Mouse (Mus musculus) monocyte, adult 2 months (primary cell): ENCODE measurements around the gene Ankmy1.

ENCODE experiments used
- DNase-seq, 2 experiments: peaks; one replicate each; pipeline ENCODE4 v3.0.0; 2022; ENCODE audit warnings: low spot score in 2 of 2, low read depth in 1 of 2

Ankmy1 gene

GRCm38 (mm10) chr1:92912286-92912685 lies 9.6 kb upstream of the Ankmy1 start:
- no peak for DNase-seq

- no peak for DNase-seq
Measured at GRCm38 (mm10) chr1:92911721-92912138, 9.0 kb upstream of the Ankmy1 start.

- DNase-seq = no peak
Measured at GRCm38 (mm10) chr1:92910925-92911720, 8.4 kb upstream of the Ankmy1 start.

- peak in 1 of 2 experiments; percentile 36 for DNase-seq
Measured at GRCm38 (mm10) chr1:92910239-92910885, 7.7 kb upstream of the Ankmy1 start, which contains the start of gene Rnpepl1. Gene Rnpepl1, plus strand, starts transcription at chr1:92910783.

GRCm38 (mm10) chr1:92909068-92909467 lies 6.4 kb upstream of the Ankmy1 start:
- DNase-seq = no peak

GRCm38 (mm10) chr1:92908664-92909063 lies 6.0 kb upstream of the Ankmy1 start:
- no peak for DNase-seq

- no peak for DNase-seq
Measured at GRCm38 (mm10) chr1:92907632-92908360, 5.1 kb upstream of the Ankmy1 start.

GRCm38 (mm10) chr1:92906779-92907631 lies 4.3 kb upstream of the Ankmy1 start, which contains the start of gene Dusp28:
Gene Dusp28, plus strand, starts transcription at chr1:92906981.
- DNase-seq = peak in 1 of 2 experiments; percentile 66

GRCm38 (mm10) chr1:92905703-92906310 lies 3.1 kb upstream of the Ankmy1 start:
- no peak for DNase-seq

- DNase-seq = no peak
Measured at GRCm38 (mm10) chr1:92903627-92904026, 921 bp upstream of the Ankmy1 start.

GRCm38 (mm10) chr1:92895089-92895488 lies 7.6 kb downstream of the Ankmy1 start:
- peak in 1 of 2 experiments; percentile 58 for DNase-seq

GRCm38 (mm10) chr1:92893896-92894295 lies 8.8 kb downstream of the Ankmy1 start:
- no peak for DNase-seq

- DNase-seq = no peak
Measured at GRCm38 (mm10) chr1:92892791-92893190, 9.9 kb downstream of the Ankmy1 start.

GRCm38 (mm10) chr1:92888901-92889655 lies 13.6 kb downstream of the Ankmy1 start:
- DNase-seq = no peak

- no peak for DNase-seq
Measured at GRCm38 (mm10) chr1:92881982-92882381, 20.7 kb downstream of the Ankmy1 start.

- no peak for DNase-seq
Measured at GRCm38 (mm10) chr1:92880101-92880500, 22.6 kb downstream of the Ankmy1 start.

- no peak for DNase-seq
Measured at GRCm38 (mm10) chr1:92879266-92879665, 23.4 kb downstream of the Ankmy1 start.

GRCm38 (mm10) chr1:92878066-92878741 lies 24.5 kb downstream of the Ankmy1 start:
- no peak for DNase-seq

GRCm38 (mm10) chr1:92877431-92877978 lies 25.2 kb downstream of the Ankmy1 start:
- no peak for DNase-seq
